Mouse (Mus musculus) CH12.LX (cell line): ENCODE data around the gene Kdm5b. TPM values are rescaled to one million over a fixed set of nuclear protein-coding genes. Genes with fewer than 3 reads are reported as not detected.

Experiments used
- DNase-seq: peaks from one replicate; pipeline ENCODE4 v3.0.0-alpha.2; 2013; ENCODE audit errors: extremely low read depth
- H3K27ac ChIP-seq: 2 replicates; pipeline ENCODE4 v1.5.1; 2012; ENCODE audit warnings: low read depth, mild to moderate bottlenecking, control low read depth, moderate library complexity; ENCODE audit not compliant: insufficient read depth
- H3K27me3 ChIP-seq: replicated peaks from 2 replicates; pipeline ENCODE3; 2012; ENCODE audit warnings: inconsistent platforms
- H3K36me3 ChIP-seq, 2 experiments: replicated peaks in 1 of 2; 2 replicates each; pipeline versions ENCODE3 to v1.6.1; 2012; ENCODE audit warnings: inconsistent platforms in 1 of 2, low read length in 1 of 2, mild to moderate bottlenecking in 1 of 2, mixed read lengths in 1 of 2, moderate library complexity in 1 of 2; ENCODE audit not compliant: control insufficient read depth in 1 of 2, insufficient read depth in 1 of 2
- H3K4me1 ChIP-seq, 2 experiments: 2 replicates each; pipeline ENCODE4 v1.6.1; 2012; ENCODE audit warnings: inconsistent platforms in 1 of 2, moderate library complexity in 1 of 2; ENCODE audit not compliant: insufficient read depth in 2 of 2, control insufficient read depth in 1 of 2
- H3K4me2 ChIP-seq: 2 replicates; pipeline ENCODE4 v1.6.1; 2012; ENCODE audit warnings: low read depth, mild to moderate bottlenecking, control low read depth; ENCODE audit not compliant: poor library complexity, insufficient read depth, severe bottlenecking
- H3K4me3 ChIP-seq, 3 experiments: fragments of 150-350 bp in 1 of 3; sonication (generic) in 1 of 3; replicated peaks in 1 of 3; 2 replicates each; pipeline versions ENCODE3 to v1.5.1; 2011 to 2012; ENCODE audit warnings: low read depth in 2 of 3, low read length in 2 of 3, mild to moderate bottlenecking in 2 of 3, moderate library complexity in 2 of 3, control low read depth in 1 of 3, improper control_type of control experiment in 1 of 3, inconsistent platforms in 1 of 3, mixed read lengths in 1 of 3; ENCODE audit not compliant: poor library complexity in 1 of 3
- H3K79me2 ChIP-seq: replicated peaks from 2 replicates; pipeline ENCODE4 v1.6.1; 2012; ENCODE audit warnings: mild to moderate bottlenecking, moderate library complexity; ENCODE audit not compliant: control insufficient read depth, poor library complexity, insufficient read depth, severe bottlenecking; ENCODE audit errors: extremely low read depth
- H3K9ac ChIP-seq: 2 replicates; pipeline ENCODE4 v1.6.1; 2012; ENCODE audit warnings: low read depth, mild to moderate bottlenecking, control low read depth, moderate library complexity; ENCODE audit not compliant: insufficient read depth
- H3K9me3 ChIP-seq: replicated peaks from 2 replicates; pipeline ENCODE3; 2012; ENCODE audit warnings: low read length, inconsistent platforms, mixed read lengths
- CHD1 ChIP-seq: IDR thresholded peaks from 2 replicates; pipeline ENCODE4 v1.6.1; 2012; ENCODE audit warnings: low read depth, low read length, improper control_type of control experiment, inconsistent platforms
- CHD2 ChIP-seq: IDR thresholded peaks from 2 replicates; pipeline ENCODE4 v1.6.1; 2011; ENCODE audit warnings: low read length, improper control_type of control experiment
- ETS1 ChIP-seq: conservative IDR thresholded peaks from 2 replicates; pipeline ENCODE4 v1.6.1; 2012; ENCODE audit warnings: low read depth, mild to moderate bottlenecking, inconsistent platforms, low read length, improper control_type of control experiment, moderate library complexity
- IRF4 ChIP-seq: IDR thresholded peaks from 2 replicates; pipeline ENCODE4 v1.6.1; 2014; ENCODE audit warnings: low read depth, mild to moderate bottlenecking, inconsistent platforms, low read length, improper control_type of control experiment
- JUN ChIP-seq: IDR thresholded peaks from 2 replicates; pipeline ENCODE4 v1.6.1; 2011; ENCODE audit warnings: low read depth, mild to moderate bottlenecking, low read length, improper control_type of control experiment, moderate library complexity; ENCODE audit not compliant: insufficient read depth
- KAT2A ChIP-seq: IDR thresholded peaks from 2 replicates; pipeline ENCODE4 v1.6.1; 2012; ENCODE audit warnings: low read length, improper control_type of control experiment, inconsistent platforms; ENCODE audit not compliant: insufficient replicate concordance
- MAFK ChIP-seq: IDR thresholded peaks from 2 replicates; pipeline ENCODE4 v1.6.1; 2011; ENCODE audit warnings: low read length, improper control_type of control experiment; ENCODE audit not compliant: insufficient replicate concordance
- MEF2A ChIP-seq: IDR thresholded peaks from 2 replicates; pipeline ENCODE4 v1.6.1; 2014; ENCODE audit warnings: low read depth, mild to moderate bottlenecking, inconsistent platforms, low read length, improper control_type of control experiment, borderline replicate concordance
- MXI1 ChIP-seq: IDR thresholded peaks from 2 replicates; pipeline ENCODE4 v1.6.1; 2011; ENCODE audit warnings: mild to moderate bottlenecking, low read depth, low read length, improper control_type of control experiment
- MYC ChIP-seq: IDR thresholded peaks from 2 replicates; pipeline ENCODE4 v1.6.1; 2011; ENCODE audit warnings: low read depth, mild to moderate bottlenecking, improper control_type of control experiment, low read length
- PAX5 ChIP-seq: IDR thresholded peaks from 2 replicates; pipeline ENCODE4 v1.6.1; 2012; ENCODE audit warnings: low read length, inconsistent platforms, mixed read lengths
- RCOR1 ChIP-seq: conservative IDR thresholded peaks from 2 replicates; pipeline ENCODE4 v1.6.1; 2012; ENCODE audit warnings: low read depth, mild to moderate bottlenecking, inconsistent platforms, low read length, improper control_type of control experiment
- SIN3A ChIP-seq: IDR thresholded peaks from 2 replicates; pipeline ENCODE4 v1.6.1; 2012; ENCODE audit warnings: low read length, improper control_type of control experiment, inconsistent platforms
- SMC3 ChIP-seq: IDR thresholded peaks from 2 replicates; pipeline ENCODE4 v1.6.1; 2011; ENCODE audit warnings: low read depth, low read length, improper control_type of control experiment
- ZC3H11A ChIP-seq: IDR thresholded peaks from 2 replicates; pipeline ENCODE4 v1.6.1; 2012; ENCODE audit warnings: low read depth, mild to moderate bottlenecking, inconsistent platforms, low read length, improper control_type of control experiment
- ZKSCAN1 ChIP-seq: IDR thresholded peaks from 2 replicates; pipeline ENCODE4 v1.6.1; 2012; ENCODE audit warnings: low read depth, inconsistent platforms, low read length, improper control_type of control experiment, borderline replicate concordance
- dilution Hi-C: fragments of 300-500 bp; cut with MboI; formaldehyde crosslinking; loops from 2 replicates; pipeline ENCODE4 v1.14.3; 2020; ENCODE audit warnings: low sequenced_read_pairs; ENCODE audit not compliant: extremely low pct_unique_long_range_greater_than_20kb, extremely low pct_ligation_motif_present
- in situ Hi-C: fragments of 300-500 bp; cut with MboI; formaldehyde crosslinking; loops from 3 replicates; pipeline ENCODE4 v1.14.3; 2019; ENCODE audit warnings: low sequenced_read_pairs, low pct_ligation_motif_present, low pct_unique_long_range_greater_than_20kb, mixed read lengths
- polyA plus RNA-seq: library from polyadenylated mRNA; unstranded; fragments of >175 nt; gene quantifications from 2 replicates; pipeline ENCODE4 v1.2.1, GENCODE M21; 2012; ENCODE audit warnings: low read depth; ENCODE audit not compliant: insufficient read length
- total RNA-seq, 2 experiments: library from RNA; depleted of rRNA; stranded (reverse); fragments of 300-350 nt in 1 of 2; fragments of >200 nt in 1 of 2; gene quantifications; 2 replicates each; pipeline ENCODE4 v1.2.3; 2012 to 2014

The Kdm5b gene
- total and polyA plus RNA-seq, 3 experiments: 1.9 to 14.3 (median 4.1) TPM

DNA sequence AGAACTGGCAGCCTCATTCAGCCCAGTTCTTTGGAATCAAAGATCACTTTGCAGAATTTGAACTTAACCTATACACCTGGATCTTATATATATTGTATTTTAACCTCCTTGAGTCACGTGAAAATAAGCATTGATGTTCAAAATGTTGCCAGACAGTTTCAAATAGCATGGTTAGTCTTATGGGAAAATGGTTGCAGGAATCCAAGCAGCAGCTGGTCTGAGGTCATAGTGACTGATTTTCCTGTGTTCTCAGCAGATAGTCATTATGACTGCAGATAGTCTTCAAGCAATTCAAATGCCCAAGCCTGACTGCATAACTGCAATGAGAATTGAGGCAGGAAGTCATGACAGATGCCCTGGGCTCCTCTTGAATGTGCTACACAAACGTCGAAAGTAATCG lies 47.8 kb upstream of the Kdm5b start:
- no peak overlapping the region for H3K4me2 ChIP-seq
- H3K27ac ChIP-seq: no peak overlapping the region
- no peak overlapping the region for H3K9ac ChIP-seq
- TF ChIP-seq ZKSCAN1: no peak
- no peaks in the 10 kb centered on the region for H3K79me2 ChIP-seq
- H3K4me1 ChIP-seq: peaks cover 0 to 2% of the 10 kb centered on the region in 2 experiments; a peak in 1 of 4 replicates
- DNase-seq: no peak
- no peak overlapping the region for H3K4me3 ChIP-seq
- no peaks in the 10 kb centered on the region for H3K27me3 ChIP-seq
- peaks cover 8 to 23% of the 10 kb centered on the region in 2 experiments for H3K36me3 ChIP-seq
- in situ Hi-C loops (no loop called here), dilution Hi-C loops (no loop called here)
- H3K9me3 ChIP-seq: no peaks in the 10 kb centered on the region

DNA sequence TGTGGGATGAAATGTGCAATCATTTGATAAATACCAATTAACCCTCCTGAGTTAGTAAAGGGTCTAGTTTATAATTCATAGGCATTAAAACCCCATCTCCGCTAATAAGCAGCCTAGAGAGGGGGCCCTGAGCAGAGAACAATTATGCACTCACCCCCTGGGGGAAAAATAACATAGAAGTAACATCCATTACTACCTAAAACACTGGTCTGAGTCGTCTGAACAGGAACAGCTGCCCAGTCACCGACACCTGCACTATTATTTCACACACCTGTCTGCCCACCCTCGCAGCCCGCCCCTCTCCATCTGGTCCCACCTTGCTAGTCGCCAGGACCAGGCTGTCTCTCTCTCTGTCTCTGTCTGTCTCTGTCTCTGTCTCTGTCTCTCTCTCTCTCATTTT lies 47.4 kb upstream of the Kdm5b start:
- H3K27me3 ChIP-seq: no peaks in the 10 kb centered on the region
- H3K9ac ChIP-seq: no peak overlapping the region
- dilution Hi-C loops: no loop called here
- no peak overlapping the region for H3K4me2 ChIP-seq
- TF ChIP-seq CHD1 (no peak), SMC3 (no peak), MEF2A (no peak), RCOR1 (no peak), MAFK (no peak), ETS1 (no peak), ZC3H11A (no peak), PAX5 (no peak), CHD2 (no peak), MXI1 (no peak), SIN3A (no peak), IRF4 (no peak), JUN (no peak), KAT2A (no peak), MYC (no peak)
- TF ChIP-seq, all 38 proteins: peak for 0
- DNase-seq: no peak
- Histone ChIP-seq H3K4me3 (no peak overlapping the region), H3K27ac (no peak overlapping the region), H3K79me2 (no peaks in the 10 kb centered on the region), H3K36me3 (peaks cover 4 to 19% of the 10 kb centered on the region in 2 experiments), H3K4me1 (peaks cover 0 to 2% of the 10 kb centered on the region in 2 experiments; a peak in 1 of 4 replicates), H3K9me3 (no peaks in the 10 kb centered on the region)
- in situ Hi-C loops: no loop called here
